Mouse (Mus musculus) midbrain, embryonic 15.5 days (tissue): ENCODE data around the gene Dnajb8. TPM values are rescaled to one million over a fixed set of nuclear protein-coding genes. Genes with fewer than 3 reads are reported as not detected.

Experiments
- ATAC-seq: fragments of 200-750 bp; cut with Nextera tagmentation; replicated peaks from 2 replicates; pipeline ENCODE4 v1.8.0; 2017; ENCODE audit warnings: moderate TSS enrichment
- H3K27ac ChIP-seq: fragments of 300-500 bp; sonication (generic); 2 replicates; pipeline ENCODE4 v1.5.1; 2015; ENCODE audit warnings: mild to moderate bottlenecking, inconsistent platforms
- H3K27me3 ChIP-seq: fragments of 300-500 bp; sonication (generic); replicated peaks from 2 replicates; pipeline ENCODE4 v1.6.1; 2015; ENCODE audit warnings: inconsistent platforms
- H3K36me3 ChIP-seq: fragments of 300-500 bp; sonication (generic); replicated peaks from 2 replicates; pipeline ENCODE4 v1.6.1; 2015; ENCODE audit warnings: inconsistent platforms
- H3K4me1 ChIP-seq: fragments of 300-500 bp; sonication (generic); 2 replicates; pipeline ENCODE4 v1.6.1; 2015; ENCODE audit warnings: inconsistent platforms
- H3K4me2 ChIP-seq: fragments of 300-500 bp; sonication (generic); 2 replicates; pipeline ENCODE4 v1.6.1; 2015; ENCODE audit warnings: inconsistent platforms, mild to moderate bottlenecking, moderate library complexity
- H3K4me3 ChIP-seq: fragments of 300-500 bp; sonication (generic); 2 replicates; pipeline ENCODE4 v1.5.1; 2015; ENCODE audit warnings: mild to moderate bottlenecking, inconsistent platforms
- H3K9ac ChIP-seq: fragments of 300-500 bp; sonication (generic); 2 replicates; pipeline ENCODE4 v1.6.1; 2015; ENCODE audit warnings: mild to moderate bottlenecking, inconsistent platforms
- H3K9me3 ChIP-seq: fragments of 300-500 bp; sonication (generic); 2 replicates; pipeline ENCODE4 v1.6.1; 2016; ENCODE audit warnings: inconsistent platforms
- WGBS: fragments of 180-500 bp; shearing (Covaris S2); methylation state at CpG from one replicate; pipeline ENCODE4 v1.1.7; 2015; ENCODE audit warnings: mixed read lengths; 5-methylcytosine and 5-hydroxymethylcytosine counted together
- polyA plus RNA-seq: library from polyadenylated mRNA; unstranded; fragments of >200 nt; fragmentation: Nextera tagmentation; extraction: Ambion mirVana; gene quantifications from 2 replicates; pipeline ENCODE4 v1.2.1, GENCODE M21; 2015

The Dnajb8 gene
- polyA plus RNA-seq, 1 experiment from 2014 or later: not detected

DNA sequence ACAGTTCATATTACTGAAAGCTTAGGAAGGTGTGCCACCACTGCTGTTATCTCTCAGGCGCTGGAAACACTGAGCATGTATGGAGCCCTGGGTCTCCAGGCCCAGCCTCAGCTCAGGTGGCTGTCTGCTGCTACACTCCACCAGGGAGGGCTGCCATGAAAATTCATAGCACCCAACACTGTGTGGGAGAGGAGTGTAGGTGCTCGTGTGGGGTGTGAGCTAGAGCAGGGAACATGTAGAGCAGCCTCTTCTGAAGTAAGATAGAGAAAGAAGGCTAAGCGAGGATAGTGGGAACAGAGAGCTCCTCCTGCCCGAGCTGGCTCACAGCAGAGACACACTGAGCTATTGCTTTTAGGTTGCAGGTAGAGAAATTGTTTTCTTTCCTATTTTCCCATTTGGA lies 54.2 kb downstream of the Dnajb8 start:
- WGBS: 89% methylated on average over 4 of the region's 4 CpGs
- no peaks in the 10 kb centered on the region for H3K36me3 ChIP-seq
- H3K9ac ChIP-seq: no peak overlapping the region
- no peaks in the 10 kb centered on the region for H3K27me3 ChIP-seq
- no peaks in the 10 kb centered on the region for H3K9me3 ChIP-seq
- no peak for ATAC-seq
- no peak overlapping the region for H3K4me2 ChIP-seq
- H3K4me1 ChIP-seq: no peaks in the 10 kb centered on the region
- no peak overlapping the region for H3K4me3 ChIP-seq
- no peak overlapping the region for H3K27ac ChIP-seq

DNA sequence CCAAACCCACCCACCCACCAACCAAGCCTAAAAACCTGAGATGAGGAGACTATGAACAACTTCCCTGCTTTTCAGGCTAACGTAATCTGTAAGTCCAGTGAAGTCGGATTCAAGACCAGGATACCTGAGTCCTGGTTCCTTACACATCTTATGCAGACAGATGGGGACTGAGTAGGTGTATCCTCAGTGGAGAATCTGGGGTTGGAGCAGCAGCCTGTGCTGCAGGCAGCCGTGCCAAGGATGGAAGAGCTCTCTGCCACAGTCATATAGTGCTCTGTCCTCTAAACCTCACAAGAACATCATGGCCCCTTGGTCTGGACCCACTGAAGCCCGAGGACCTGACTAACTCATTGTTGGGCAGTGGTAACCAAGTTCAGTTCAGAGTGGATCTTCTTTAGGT lies 55.2 kb downstream of the Dnajb8 start:
- no peaks in the 10 kb centered on the region for H3K27me3 ChIP-seq
- H3K4me1 ChIP-seq: no peaks in the 10 kb centered on the region
- H3K36me3 ChIP-seq: no peaks in the 10 kb centered on the region
- WGBS: 94% methylated on average over 4 of the region's 4 CpGs
- no peak overlapping the region for H3K27ac ChIP-seq
- ATAC-seq: no peak
- H3K4me2 ChIP-seq: no peak overlapping the region
- H3K9ac ChIP-seq: no peak overlapping the region
- H3K9me3 ChIP-seq: no peaks in the 10 kb centered on the region
- H3K4me3 ChIP-seq: no peak overlapping the region

DNA sequence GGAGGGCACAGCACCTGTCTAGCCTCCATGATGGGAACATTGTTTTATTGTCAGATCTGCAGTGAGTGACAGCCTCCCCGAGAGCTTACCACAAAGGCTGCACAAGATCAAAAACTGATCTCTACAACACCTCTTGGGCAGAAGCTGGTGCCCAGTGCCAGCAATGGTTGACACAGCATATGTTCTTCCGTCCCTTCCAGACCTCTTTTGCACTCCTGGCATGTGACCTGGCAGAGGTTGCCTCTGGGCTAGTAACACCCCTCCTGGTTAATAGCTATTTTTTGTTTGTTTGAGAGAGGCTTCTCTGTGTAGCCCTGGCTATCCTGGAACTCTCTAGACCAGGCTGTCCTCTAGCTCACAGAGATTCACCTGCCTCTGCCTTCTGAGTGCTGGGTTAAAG lies 56.1 kb downstream of the Dnajb8 start:
- no peak overlapping the region for H3K4me2 ChIP-seq
- no peaks in the 10 kb centered on the region for H3K27me3 ChIP-seq
- no peak overlapping the region for H3K27ac ChIP-seq
- H3K9ac ChIP-seq: no peak overlapping the region
- ATAC-seq: no peak
- H3K4me1 ChIP-seq: no peaks in the 10 kb centered on the region
- no peaks in the 10 kb centered on the region for H3K36me3 ChIP-seq
- no peaks in the 10 kb centered on the region for H3K9me3 ChIP-seq
- H3K4me3 ChIP-seq: no peak overlapping the region
- 78% methylated on average over 2 of the region's 2 CpGs for WGBS

DNA sequence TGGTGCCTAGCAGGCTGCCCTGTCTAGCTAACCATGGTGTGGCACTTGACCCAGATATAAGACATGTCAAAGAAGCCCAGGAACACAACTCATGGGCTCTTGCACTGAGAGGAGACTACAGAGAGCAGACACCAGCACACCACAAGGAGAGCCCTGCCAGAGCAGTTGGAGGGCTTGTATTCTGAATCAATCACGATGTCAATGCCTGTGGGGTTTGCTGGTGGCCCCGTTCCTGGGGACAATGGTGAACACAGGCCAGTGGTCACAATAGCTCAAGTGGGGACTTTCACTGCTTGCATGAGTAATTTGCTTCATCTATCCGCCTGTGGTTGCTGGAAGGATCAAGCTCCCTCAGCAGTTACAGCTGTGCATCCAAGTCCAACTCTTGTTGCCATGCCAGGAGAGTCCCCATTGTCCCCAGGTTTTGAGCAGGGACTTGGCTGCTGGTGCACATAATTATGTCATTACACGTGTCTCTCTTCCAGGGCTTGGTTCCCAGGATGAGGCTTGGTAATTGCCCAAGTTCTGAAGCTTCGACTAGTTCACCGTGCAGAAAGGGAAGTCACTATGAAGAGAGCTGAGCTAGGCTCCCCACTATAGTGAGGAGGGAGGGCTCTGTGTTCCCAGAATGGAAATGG lies 68.2 kb downstream of the Dnajb8 start:
- no peaks in the 10 kb centered on the region for H3K4me1 ChIP-seq
- H3K4me3 ChIP-seq: no peak overlapping the region
- no peak overlapping the region for H3K4me2 ChIP-seq
- WGBS: 62% methylated on average over 6 of the region's 6 CpGs
- H3K9ac ChIP-seq: no peak overlapping the region
- ATAC-seq: peak; percentile 58; the same call in 1 of the 2 replicates
- no peak overlapping the region for H3K27ac ChIP-seq
- H3K9me3 ChIP-seq: no peaks in the 10 kb centered on the region
- H3K27me3 ChIP-seq: no peaks in the 10 kb centered on the region
- no peaks in the 10 kb centered on the region for H3K36me3 ChIP-seq

DNA sequence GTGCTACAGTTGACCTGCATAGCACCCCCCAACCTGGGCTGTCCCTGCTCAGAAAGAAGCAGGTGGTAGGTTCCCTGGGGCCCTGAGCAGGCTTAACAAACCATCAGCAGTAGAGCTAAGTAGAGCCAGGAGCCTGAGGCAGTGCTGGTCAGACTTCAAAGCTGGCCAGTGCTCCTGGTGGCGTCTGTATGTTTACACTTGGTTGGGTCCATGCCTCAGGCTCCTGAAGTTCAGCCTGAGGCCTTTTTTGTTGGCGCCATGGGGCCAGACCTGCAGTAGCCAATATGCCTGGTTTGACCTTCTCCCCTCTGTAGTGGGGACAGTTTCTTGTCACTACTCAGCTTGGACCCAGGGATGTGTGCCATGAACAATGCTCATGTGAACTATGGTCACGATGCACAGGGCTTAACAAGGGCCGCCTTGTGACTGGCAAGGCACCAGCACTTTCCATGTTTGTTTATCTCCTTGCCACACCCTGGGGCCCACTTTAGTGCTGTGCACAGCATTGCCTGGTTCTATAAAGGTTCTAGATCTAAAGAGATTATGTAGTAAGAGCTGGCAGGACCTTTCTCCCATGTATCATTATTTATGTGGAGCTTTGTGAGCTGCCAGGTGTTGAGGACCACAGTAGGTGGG lies 70.3 kb downstream of the Dnajb8 start:
- no peak overlapping the region for H3K27ac ChIP-seq
- H3K36me3 ChIP-seq: no peaks in the 10 kb centered on the region
- ATAC-seq: no peak
- H3K27me3 ChIP-seq: no peaks in the 10 kb centered on the region
- no peaks in the 10 kb centered on the region for H3K4me1 ChIP-seq
- 75% methylated on average over 4 of the region's 4 CpGs for WGBS
- H3K4me3 ChIP-seq: no peak overlapping the region
- no peak overlapping the region for H3K9ac ChIP-seq
- no peaks in the 10 kb centered on the region for H3K9me3 ChIP-seq
- H3K4me2 ChIP-seq: no peak overlapping the region

DNA sequence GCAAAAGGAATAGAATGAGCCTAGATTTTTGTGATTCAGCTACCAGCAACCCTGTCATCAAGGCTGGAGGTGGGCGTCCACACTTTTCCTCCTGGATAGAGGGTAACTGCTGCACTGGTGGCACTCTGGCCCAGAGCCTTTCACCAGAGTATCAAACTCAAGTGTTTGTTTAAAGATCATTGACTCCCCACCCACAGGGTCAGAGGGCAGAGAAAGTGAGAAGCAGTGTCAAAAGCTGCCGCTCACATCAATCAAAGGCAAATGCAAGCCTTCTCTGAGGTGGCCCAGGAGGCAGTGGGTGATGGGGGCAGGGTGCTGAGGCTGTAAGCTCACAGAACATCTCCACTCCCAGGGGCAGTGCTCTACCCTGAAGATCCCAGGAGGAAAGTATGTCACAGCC lies 77.4 kb downstream of the Dnajb8 start:
- Histone ChIP-seq H3K4me3 (no peak overlapping the region), H3K9ac (no peak overlapping the region), H3K4me2 (no peak overlapping the region), H3K27ac (no peak overlapping the region), H3K27me3 (no peaks in the 10 kb centered on the region), H3K36me3 (no peaks in the 10 kb centered on the region), H3K9me3 (no peaks in the 10 kb centered on the region), H3K4me1 (no peaks in the 10 kb centered on the region)
- 64% methylated on average over 2 of the region's 2 CpGs for WGBS
- no peak for ATAC-seq

GRCm38 (mm10) chr6:88301234-88301633 lies 79.2 kb downstream of the Dnajb8 start:
- Histone ChIP-seq H3K27me3 (no peaks in the 10 kb centered on the region), H3K27ac (no peak overlapping the region), H3K4me1 (no peaks in the 10 kb centered on the region), H3K36me3 (no peaks in the 10 kb centered on the region), H3K9ac (no peak overlapping the region), H3K4me3 (no peak overlapping the region), H3K9me3 (no peaks in the 10 kb centered on the region), H3K4me2 (no peak overlapping the region)
- 70% methylated on average over 7 of the region's 7 CpGs for WGBS
- no peak for ATAC-seq

Other genes starting within 250 kb of the Dnajb8 start
- 38.7 and 43.4 TPM in 2 replicates for gene H1fx, start 240.6 kb upstream of the Dnajb8 start, polyA plus RNA-seq
- 344 and 347 TPM in 2 replicates for gene Rab7, start 177.0 kb upstream of the Dnajb8 start, polyA plus RNA-seq
- 310 and 326 TPM in 2 replicates for gene Rpn1, start 137.8 kb upstream of the Dnajb8 start, polyA plus RNA-seq
- gene Gata2, start 28.4 kb upstream of the Dnajb8 start, polyA plus RNA-seq: 20.7 and 20.9 TPM in 2 replicates
- 28.0 and 31.3 TPM in 2 replicates for gene Eefsec, start 224.3 kb downstream of the Dnajb8 start, polyA plus RNA-seq
- 95.6 and 101 TPM in 2 replicates for gene Ruvbl1, start 243.1 kb downstream of the Dnajb8 start, polyA plus RNA-seq